Mouse (Mus musculus): ENCODE measurements at regions not wholly inside any gene's neighbourhood (a gene's known extent, or its start where the extent isn't known, plus 50 kb on each side); places are given as distances from the start of the nearest gene placed in this dataset.

DNA sequence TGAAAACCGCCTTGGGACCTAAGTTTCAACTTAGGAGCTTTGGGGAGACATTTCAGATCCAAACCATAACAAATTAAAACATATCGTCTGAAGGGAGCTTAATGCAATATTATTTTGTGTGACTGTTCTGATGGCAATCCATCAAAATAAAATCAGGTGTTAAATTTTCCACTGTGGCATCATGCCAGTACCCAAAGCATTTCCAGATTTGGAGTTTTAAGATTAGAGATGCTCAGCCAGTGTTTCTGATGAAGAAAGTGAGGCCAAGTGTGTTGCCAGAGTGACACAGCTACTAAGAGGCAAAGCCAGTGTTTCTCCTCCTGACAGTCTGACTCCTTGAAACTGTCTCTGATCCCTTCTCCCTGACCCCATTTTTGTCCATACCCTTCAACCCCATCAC is 308.7 kb downstream of the Rnls start:
- no peak for TF ChIP-seq GATA4 (IDR thresholded peaks at IDR 0.05; ENCODE audit: insufficient replicate concordance, low read length)

DNA sequence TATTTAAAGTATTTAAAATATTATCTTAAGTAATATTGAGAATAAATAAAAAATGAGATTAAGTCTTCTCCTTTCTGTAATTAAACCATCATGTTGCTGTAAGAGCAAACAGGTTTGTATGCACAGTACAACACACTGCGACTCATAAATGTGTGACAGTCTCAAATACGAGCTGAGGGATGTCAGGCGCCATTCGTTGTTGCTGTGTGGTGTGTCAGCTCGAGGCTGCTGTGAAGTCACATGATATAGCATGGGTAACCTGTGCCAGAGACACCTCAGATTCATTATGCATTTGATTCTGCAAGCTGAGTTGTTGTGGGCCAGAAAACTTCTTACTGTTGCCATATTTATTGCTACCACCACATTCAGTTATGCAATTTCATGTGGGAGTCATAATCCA is 307.4 kb downstream of the Rnls start:
- TF ChIP-seq GATA4 (IDR thresholded peaks at IDR 0.05; ENCODE audit: insufficient replicate concordance, low read length): no peak
